Mouse (Mus musculus) olfactory bulb, adult 2 months (tissue): Measurements from ENCODE around the gene St13.

Source experiments
- CTCF ChIP-seq: fragments of 200-500 bp; IDR thresholded peaks from 2 replicates; pipeline ENCODE4 v1.5.1; 2012; ENCODE audit warnings: low read depth, mild to moderate bottlenecking, low read length, moderate library complexity; ENCODE audit not compliant: insufficient read depth
- POLR2A ChIP-seq: fragments of 200-500 bp; IDR thresholded peaks from 2 replicates; pipeline ENCODE4 v1.6.1; 2012; ENCODE audit warnings: mild to moderate bottlenecking, low read depth, low read length, moderate library complexity; ENCODE audit not compliant: insufficient read depth

- TF ChIP-seq POLR2A: no peak
- TF ChIP-seq CTCF: no peak
Observed at GRCm38 (mm10) chr15:81329721-81330369, 70.0 kb downstream of the St13 start.
